Mouse (Mus musculus) heart, embryonic 15.5 days (tissue): ENCODE measurements around the gene Parp4. TPM values are rescaled to one million over a fixed set of nuclear protein-coding genes. Genes with fewer than 3 reads are reported as not detected.

Experiments used
- ATAC-seq: fragments of 200-750 bp; cut with Nextera tagmentation; replicated peaks from 2 replicates; pipeline ENCODE4 v1.8.0; 2017; ENCODE audit warnings: low read depth, moderate TSS enrichment; ENCODE audit not compliant: insufficient number of reproducible peaks, insufficient read depth, low FRiP score
- H3K27ac ChIP-seq: fragments of 300-500 bp; sonication (generic); 2 replicates; pipeline ENCODE4 v1.5.1; 2015; ENCODE audit warnings: mild to moderate bottlenecking, inconsistent platforms
- H3K27me3 ChIP-seq: fragments of 300-500 bp; sonication (generic); 2 replicates; pipeline ENCODE4 v1.6.1; 2015; ENCODE audit warnings: inconsistent platforms
- H3K36me3 ChIP-seq: fragments of 300-500 bp; sonication (generic); 2 replicates; pipeline ENCODE4 v1.6.1; 2015; ENCODE audit warnings: mild to moderate bottlenecking, inconsistent platforms
- H3K4me1 ChIP-seq: fragments of 300-500 bp; sonication (generic); replicated peaks from 2 replicates; pipeline ENCODE4 v1.6.1; 2015; ENCODE audit warnings: inconsistent platforms
- H3K4me2 ChIP-seq: fragments of 300-500 bp; sonication (generic); 2 replicates; pipeline ENCODE4 v1.6.1; 2015; ENCODE audit warnings: inconsistent platforms, mild to moderate bottlenecking, moderate library complexity
- H3K4me3 ChIP-seq: fragments of 300-500 bp; sonication (generic); 2 replicates; pipeline ENCODE4 v1.5.1; 2015; ENCODE audit warnings: mild to moderate bottlenecking, inconsistent platforms
- H3K9ac ChIP-seq: fragments of 300-500 bp; sonication (generic); 2 replicates; pipeline ENCODE4 v1.6.1; 2015; ENCODE audit warnings: mild to moderate bottlenecking, inconsistent platforms
- H3K9me3 ChIP-seq: fragments of 300-500 bp; sonication (generic); replicated peaks from 2 replicates; pipeline ENCODE4 v1.6.1; 2016; ENCODE audit warnings: inconsistent platforms
- WGBS: fragments of 180-500 bp; shearing (Covaris S2); methylation state at CpG from one replicate; pipeline ENCODE4 v1.1.7; 2015; ENCODE audit warnings: mixed read lengths; 5-methylcytosine and 5-hydroxymethylcytosine counted together
- polyA plus RNA-seq: library from polyadenylated mRNA; unstranded; fragments of >200 nt; fragmentation: Nextera tagmentation; extraction: Ambion mirVana; gene quantifications from 2 replicates; pipeline ENCODE4 v1.2.1, GENCODE M21; 2015

Parp4 gene
- polyA plus RNA-seq, 1 experiment from 2014 or later = 10.3 TPM

DNA sequence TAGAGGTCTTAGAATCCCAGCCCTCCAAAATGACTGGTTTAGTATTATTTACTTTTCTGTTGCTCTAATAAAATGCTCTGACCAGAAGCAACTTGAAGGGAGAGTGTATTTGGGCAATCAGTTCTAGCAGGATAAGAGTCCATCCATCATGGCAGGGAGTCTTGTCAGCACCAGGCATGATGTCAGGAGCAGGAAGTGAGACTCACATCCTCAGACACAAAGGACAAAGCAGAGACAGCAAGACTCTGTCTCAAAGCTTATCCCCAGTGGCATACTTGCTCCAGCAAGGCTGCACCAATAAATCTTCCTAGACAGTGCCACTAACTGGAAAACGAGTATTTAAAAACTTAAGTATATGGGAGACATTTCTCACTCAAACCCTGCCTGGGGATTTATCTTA lies 110.0 kb downstream of the Parp4 start:
- no peak overlapping the region for H3K9ac ChIP-seq
- no peaks in the 10 kb centered on the region for H3K9me3 ChIP-seq
- no peaks in the 10 kb centered on the region for H3K27me3 ChIP-seq
- H3K36me3 ChIP-seq = peaks cover 73% of the 10 kb centered on the region
- no peaks in the 10 kb centered on the region for H3K4me1 ChIP-seq
- no peak overlapping the region for H3K4me3 ChIP-seq
- ATAC-seq = no peak
- WGBS = 49% methylated on average over 1 of the region's 1 CpGs
- no peak overlapping the region for H3K27ac ChIP-seq
- H3K4me2 ChIP-seq = no peak overlapping the region

DNA sequence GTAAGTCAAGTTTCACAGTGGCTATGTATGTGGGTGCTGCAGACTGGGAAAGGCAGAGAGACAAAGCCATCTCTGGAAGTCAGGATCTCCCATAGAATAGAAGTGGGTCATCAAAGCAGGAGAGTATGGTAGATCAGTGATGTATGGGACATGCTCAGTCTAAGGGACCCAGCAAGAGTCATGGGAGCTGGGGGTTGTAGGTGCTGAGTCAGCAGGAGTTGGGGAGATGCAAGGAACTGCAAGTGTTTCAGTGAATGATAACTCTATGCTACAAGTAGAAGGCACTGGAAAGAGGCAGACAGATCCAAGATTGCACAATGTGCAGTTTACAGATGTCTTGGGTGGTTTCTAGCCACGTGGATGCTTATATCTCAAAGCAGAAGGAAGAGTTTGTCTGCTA lies 113.7 kb downstream of the Parp4 start:
- H3K9ac ChIP-seq = no peak overlapping the region
- ATAC-seq = no peak
- no peak overlapping the region for H3K4me3 ChIP-seq
- H3K9me3 ChIP-seq = no peaks in the 10 kb centered on the region
- H3K36me3 ChIP-seq = peaks cover 86% of the 10 kb centered on the region
- no peak overlapping the region for H3K4me2 ChIP-seq
- no peaks in the 10 kb centered on the region for H3K27me3 ChIP-seq
- H3K27ac ChIP-seq = no peak overlapping the region
- no peaks in the 10 kb centered on the region for H3K4me1 ChIP-seq
- WGBS = 91% methylated on average over 1 of the region's 1 CpGs

DNA sequence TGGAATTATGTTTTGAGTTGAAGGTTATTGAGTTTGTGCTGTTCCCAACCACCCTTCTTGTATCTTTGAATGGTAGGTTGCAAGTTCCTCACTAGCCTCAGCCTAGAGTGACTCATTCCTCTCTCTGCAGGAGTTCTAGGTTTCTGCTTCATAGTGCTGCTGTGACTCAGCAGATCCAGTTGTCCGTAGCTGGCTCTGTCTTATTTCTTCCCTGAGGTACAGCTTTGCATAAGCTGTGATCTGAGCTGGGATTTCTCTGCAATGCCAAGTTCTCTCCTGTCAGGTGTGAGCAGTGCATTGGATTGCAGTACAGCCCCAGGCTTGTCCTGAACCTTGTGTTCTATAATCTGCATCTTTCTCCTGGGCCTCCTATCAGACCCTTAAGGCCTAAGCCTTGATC lies 114.3 kb downstream of the Parp4 start:
- 71% methylated on average over 1 of the region's 1 CpGs for WGBS
- no peak overlapping the region for H3K27ac ChIP-seq
- ATAC-seq = no peak

DNA sequence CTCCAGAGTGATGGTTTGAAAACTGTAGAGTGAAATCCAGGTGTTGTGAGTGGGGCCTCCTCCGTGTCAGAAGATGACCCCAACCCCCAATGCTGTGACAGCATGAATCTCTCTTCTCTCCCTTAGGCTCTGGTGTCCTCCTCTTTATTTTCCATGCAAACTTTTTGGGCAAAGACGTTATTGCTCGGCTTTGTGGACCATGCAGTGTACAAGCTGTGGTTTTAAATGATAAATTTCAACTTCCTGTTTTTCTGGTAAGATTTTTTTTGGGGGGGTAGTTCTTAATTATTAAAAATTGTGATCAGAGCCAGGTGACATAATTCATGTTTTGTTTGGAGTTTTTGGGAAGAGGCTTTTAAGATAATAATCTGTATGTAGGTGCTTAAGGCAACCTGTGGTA lies 120.1 kb downstream of the Parp4 start:
- Histone ChIP-seq H3K4me1 (no peaks in the 10 kb centered on the region), H3K4me3 (no peak overlapping the region), H3K27ac (no peak overlapping the region), H3K9me3 (no peaks in the 10 kb centered on the region), H3K4me2 (no peak overlapping the region), H3K9ac (no peak overlapping the region), H3K36me3 (peaks cover 94% of the 10 kb centered on the region), H3K27me3 (no peaks in the 10 kb centered on the region)
- ATAC-seq = no peak
- 83% methylated on average over 3 of the region's 3 CpGs for WGBS

More for the DNA sequence above, 114.3 kb downstream of the Parp4 start:
- H3K4me3 ChIP-seq = no peak overlapping the region
- H3K4me2 ChIP-seq = no peak overlapping the region
- peaks cover 85% of the 10 kb centered on the region for H3K36me3 ChIP-seq
- H3K9me3 ChIP-seq = no peaks in the 10 kb centered on the region
- no peaks in the 10 kb centered on the region for H3K27me3 ChIP-seq
- no peaks in the 10 kb centered on the region for H3K4me1 ChIP-seq
- H3K9ac ChIP-seq = no peak overlapping the region

DNA sequence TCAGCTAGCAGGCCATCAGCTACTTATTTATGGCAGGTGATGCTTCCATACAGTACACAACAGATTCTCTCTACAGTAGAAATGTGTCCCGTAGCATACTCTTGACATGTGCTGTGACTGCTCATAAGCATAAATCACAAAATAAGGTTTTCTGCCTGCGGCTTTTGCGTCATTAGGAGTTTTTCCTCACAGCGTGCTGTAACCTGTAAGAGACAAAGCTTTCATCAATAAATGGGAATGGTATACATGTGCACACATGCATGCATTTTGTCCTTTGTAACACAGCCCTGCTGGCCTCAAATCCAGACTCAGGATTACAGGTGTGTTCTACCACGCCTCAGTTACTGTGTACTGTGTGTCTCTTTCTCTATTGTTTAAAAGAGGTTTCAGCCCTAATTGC lies 122.4 kb downstream of the Parp4 start:
- Histone ChIP-seq H3K4me1 (no peaks in the 10 kb centered on the region), H3K4me2 (no peak overlapping the region), H3K9ac (no peak overlapping the region), H3K27ac (no peak overlapping the region), H3K27me3 (no peaks in the 10 kb centered on the region), H3K36me3 (peaks cover 73% of the 10 kb centered on the region), H3K4me3 (no peak overlapping the region), H3K9me3 (no peaks in the 10 kb centered on the region)
- ATAC-seq = no peak
- 91% methylated on average over 5 of the region's 5 CpGs for WGBS

DNA sequence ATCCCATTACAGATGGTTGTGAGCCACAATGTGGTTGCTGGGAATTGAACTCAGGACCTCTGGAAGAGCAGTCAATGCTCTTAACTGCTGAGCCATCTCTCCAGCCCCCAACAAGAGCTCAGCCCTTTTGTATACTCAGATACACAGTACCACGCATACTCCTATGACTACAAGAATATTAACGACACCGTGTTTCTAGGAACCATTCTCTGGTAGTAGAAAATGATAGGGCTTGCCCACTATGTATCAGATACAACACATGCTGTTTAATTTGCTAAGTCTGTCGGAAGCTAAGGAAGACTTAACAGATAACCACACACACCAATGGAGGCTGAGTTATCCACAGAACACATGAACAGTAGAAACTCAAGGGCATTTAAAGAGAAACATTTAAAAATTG lies 127.2 kb downstream of the Parp4 start:
- 90% methylated on average over 4 of the region's 4 CpGs for WGBS
- Histone ChIP-seq H3K27ac (no peak overlapping the region), H3K9me3 (no peaks in the 10 kb centered on the region), H3K4me3 (no peak overlapping the region), H3K4me2 (no peak overlapping the region), H3K36me3 (peaks cover 28% of the 10 kb centered on the region), H3K4me1 (peaks cover 15% of the 10 kb centered on the region), H3K27me3 (no peaks in the 10 kb centered on the region), H3K9ac (no peak overlapping the region)
- ATAC-seq = no peak

DNA sequence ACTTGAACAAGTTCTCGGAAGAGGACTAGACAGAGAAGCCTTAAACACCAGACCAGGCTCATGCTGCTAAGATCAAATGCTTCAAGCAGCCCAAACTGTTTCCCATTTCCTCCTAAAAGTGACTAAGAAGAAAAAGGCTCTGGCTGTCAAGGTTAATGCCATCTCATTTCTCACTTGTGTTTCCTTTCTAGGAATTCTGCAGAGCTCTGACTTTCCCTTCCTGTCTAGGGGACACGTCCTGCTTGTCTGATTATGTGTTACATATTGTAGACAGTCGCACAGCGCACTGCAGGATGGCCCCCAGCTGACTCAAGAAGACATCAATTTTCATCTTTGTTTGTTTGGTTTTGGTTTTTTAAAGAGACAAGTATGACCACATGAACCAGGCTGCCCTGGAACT lies 130.3 kb downstream of the Parp4 start:
- Histone ChIP-seq H3K36me3 (peaks cover 8% of the 10 kb centered on the region; the same call in 1 of the 2 replicates), H3K9me3 (no peaks in the 10 kb centered on the region), H3K4me1 (peaks cover 15% of the 10 kb centered on the region), H3K9ac (no peak overlapping the region), H3K4me3 (no peak overlapping the region), H3K27ac (no peak overlapping the region), H3K4me2 (no peak overlapping the region), H3K27me3 (no peaks in the 10 kb centered on the region)
- WGBS = 63% methylated on average over 4 of the region's 4 CpGs
- ATAC-seq = no peak

Other genes with a start within 250 kb of the Parp4 start
- gene Atp12a, start 210.6 kb upstream of the Parp4 start, polyA plus RNA-seq = 0.09 and 0.20 TPM in 2 replicates
- gene Rnf17, start 173.0 kb upstream of the Parp4 start, polyA plus RNA-seq = 1.8 and 2.1 TPM in 2 replicates
- gene Cenpj, start 194 bp upstream of the Parp4 start, polyA plus RNA-seq = 7.4 and 7.6 TPM in 2 replicates
- 18.9 and 28.2 TPM in 2 replicates for gene Mphosph8, start 92.6 kb downstream of the Parp4 start, polyA plus RNA-seq
- gene Pspc1, start 202.7 kb downstream of the Parp4 start, polyA plus RNA-seq = 16.8 and 18.5 TPM in 2 replicates
- gene Zmym5, start 236.1 kb downstream of the Parp4 start, polyA plus RNA-seq = 16.7 and 17.3 TPM in 2 replicates